Mouse (Mus musculus) left cerebral cortex, adult 18-20 months (tissue): ENCODE measurements around the gene Fibcd1. TPM values are rescaled to one million over a fixed set of nuclear protein-coding genes. Genes with fewer than 3 reads are reported as not detected.

Experiments
- DNase-seq, 2 experiments: peaks; one replicate each; pipeline ENCODE4 v3.0.0; 2021 to 2022; ENCODE audit warnings: low spot score in 2 of 2, mixed read lengths in 1 of 2
- long read RNA-seq, 2 experiments: library from polyadenylated mRNA; stranded (forward); transcript quantifications; one replicate each; pipeline ENCODE4 v2.0.0; 2021
- total RNA-seq, 2 experiments: library from RNA; stranded (reverse); gene quantifications; 2 replicates each; pipeline ENCODE4 v1.2.3; 2021

Fibcd1 gene
- total RNA-seq, result 1 to 10 TPM; 7.4 to 9.2 TPM
- long read RNA-seq, experiment 1, full-length matches to known transcripts, result 5 of 11 reads
- long read RNA-seq, experiment 1, partial matches to known transcripts, result 1 of 11 reads
- long read RNA-seq, experiment 1, other reads (novel, unspliced or antisense), result 5 of 11 reads
- long read RNA-seq, experiment 2, full-length matches to known transcripts, result 1 of 7 reads
- long read RNA-seq, experiment 2, partial matches to known transcripts, result 0 of 7 reads
- long read RNA-seq, experiment 2, other reads (novel, unspliced or antisense), result 6 of 7 reads

GRCm38 (mm10) chr2:31845896-31846691 lies at the start of gene Fibcd1:
Fibcd1 (minus strand) TSS chr2:31846005.
- DNase-seq, result peak in 1 of 2 experiments; percentile 51

DNA sequence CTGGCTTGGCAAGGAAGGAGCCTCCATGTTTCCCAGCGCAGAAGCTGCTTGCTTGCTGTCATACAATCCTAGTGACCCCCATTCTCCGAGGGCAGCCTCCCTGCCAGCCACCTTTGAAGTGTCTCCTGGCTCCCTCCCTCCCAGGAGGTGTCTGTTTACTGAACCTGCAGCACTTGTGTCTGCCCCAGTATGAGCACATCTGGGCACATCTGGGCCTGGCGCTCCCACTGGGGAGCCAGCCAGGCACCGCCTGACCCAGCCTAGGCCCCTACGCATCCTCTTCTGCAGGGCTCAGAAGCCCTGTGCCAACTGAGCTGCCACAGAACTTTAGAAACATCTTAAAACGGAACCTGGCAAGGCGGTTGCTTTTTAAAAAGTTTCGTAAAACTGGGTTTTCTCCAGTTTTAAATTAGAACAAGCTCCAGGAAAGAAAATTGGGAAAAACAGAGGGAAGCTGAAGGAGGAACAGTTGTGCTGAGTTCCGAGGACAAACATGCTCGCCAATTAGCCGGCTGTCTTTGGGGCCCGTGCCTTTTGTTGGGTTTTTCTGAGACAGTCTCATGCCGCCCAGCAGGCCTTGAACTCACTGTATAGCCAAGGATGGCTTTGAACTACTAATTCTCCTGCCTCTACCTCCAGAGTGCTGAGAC lies 48.5 kb upstream of the Fibcd1 start:
- peak; percentile 34 to 48 for DNase-seq

DNA sequence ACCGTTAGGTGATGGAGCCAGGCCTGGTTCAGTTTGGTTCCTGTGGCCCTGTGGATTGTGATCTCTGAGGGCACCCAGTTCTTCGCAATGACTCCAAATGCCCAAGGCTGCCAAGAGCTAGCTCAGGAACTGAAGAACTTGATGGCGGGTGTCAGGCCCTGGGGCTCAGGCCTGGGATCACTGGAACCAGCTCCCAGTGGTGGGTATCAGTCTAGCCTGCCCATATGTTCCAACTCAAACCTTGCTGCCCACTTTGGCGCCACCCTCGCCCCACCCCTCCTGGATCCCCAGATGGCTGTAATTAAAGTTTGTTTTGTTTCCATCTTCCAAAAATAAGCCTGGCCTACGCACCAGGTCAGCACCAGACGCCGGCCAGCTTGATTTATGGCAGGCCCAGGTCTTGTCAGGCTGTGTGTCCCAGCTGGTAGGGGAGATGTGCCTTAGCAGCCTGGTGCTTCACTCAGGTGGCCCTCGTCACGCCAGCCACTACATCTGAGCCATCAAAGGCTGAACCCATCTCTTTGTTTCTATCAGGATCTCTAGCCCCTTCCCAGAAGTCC lies 47.4 kb upstream of the Fibcd1 start:
- no peak for DNase-seq

- DNase-seq, result no peak
Observed at GRCm38 (mm10) chr2:31891219-31891618, 45.4 kb upstream of the Fibcd1 start.

GRCm38 (mm10) chr2:31888871-31889270 lies 43.1 kb upstream of the Fibcd1 start:
- DNase-seq, result no peak

DNA sequence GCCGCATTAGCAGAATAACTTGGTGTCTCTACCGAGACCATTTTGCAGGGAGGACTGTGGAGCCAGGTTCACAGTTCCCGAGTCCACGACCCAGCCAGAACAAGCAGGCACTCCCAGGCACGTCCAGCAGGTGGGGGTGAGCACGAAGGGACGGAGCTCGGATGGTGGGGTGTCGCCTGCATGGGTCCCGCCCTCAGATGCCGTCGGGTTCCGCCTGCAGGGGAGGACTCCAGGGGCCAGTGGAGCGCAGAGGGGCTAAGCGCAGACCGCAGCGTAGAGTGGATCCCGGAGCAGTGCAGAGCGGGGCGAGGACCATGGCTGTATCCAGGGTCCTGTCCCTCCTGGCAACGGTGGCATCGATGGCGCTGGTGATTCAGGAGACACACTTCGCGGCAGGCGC lies 41.2 kb upstream of the Fibcd1 start, which contains the start of gene Lamc3:
Gene Lamc3, plus strand, starts transcription at position 262 of the 400 bp plus-strand sequence.
- DNase-seq, result no peak

DNA sequence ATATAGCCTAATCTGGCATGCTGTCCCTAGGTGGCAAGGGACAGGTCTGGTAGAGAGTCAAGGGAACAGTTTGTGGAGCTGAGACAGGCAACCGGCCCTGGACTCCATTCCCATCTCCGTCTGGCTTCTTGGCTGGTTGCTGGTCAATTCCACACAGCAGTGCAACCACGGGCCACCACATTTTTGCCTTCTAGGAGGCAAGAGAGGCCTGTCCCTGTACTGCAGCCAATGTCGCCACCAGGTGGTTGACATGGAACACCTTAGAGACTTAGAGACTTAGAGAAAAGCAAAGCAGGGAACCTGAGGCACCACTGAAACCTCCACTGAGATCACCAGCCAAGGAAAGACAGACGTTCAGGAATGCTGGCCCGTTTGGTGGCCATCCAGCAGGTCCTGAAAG lies 39.0 kb upstream of the Fibcd1 start:
- DNase-seq, result peak; percentile 48 to 57

DNA sequence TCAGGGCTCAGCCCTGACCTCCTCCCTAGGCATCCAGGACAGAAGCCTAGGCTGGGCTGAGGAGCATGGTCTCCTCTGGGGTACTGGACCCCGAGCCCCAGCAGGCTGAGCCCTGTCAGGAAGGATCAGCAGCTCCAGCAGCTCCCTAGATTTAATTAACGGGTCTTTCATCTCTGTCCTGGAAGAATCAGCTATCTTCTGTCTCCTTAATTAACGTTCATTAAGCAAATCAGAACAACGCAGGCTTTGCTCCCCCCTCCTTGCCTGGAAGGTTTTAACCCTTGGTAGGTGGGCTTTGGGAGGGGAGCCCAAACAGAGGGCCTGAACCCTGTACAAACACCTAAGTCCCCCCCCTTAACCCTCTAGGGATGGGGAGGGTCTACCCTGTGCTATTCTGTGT lies 37.3 kb upstream of the Fibcd1 start:
- DNase-seq, result no peak

DNA sequence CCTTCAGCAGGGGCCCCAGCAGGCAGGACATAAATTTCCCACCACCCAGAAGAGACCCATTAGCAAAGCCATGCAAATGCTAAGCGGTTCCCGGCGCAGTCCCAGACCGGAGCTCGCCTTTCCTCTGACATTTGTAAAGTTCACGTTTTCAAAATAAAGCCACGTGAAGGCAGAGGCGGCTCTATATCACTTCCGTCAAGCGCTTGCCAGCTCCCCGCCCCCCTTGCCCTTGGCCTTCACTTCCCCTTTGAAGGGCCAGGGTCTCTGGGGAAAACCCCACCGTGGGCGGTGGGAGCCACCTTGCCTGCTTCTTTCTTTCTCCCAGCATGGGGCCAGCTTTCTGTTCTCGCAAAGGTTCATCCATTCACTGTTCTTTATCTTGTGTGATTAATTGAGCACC lies 35.1 kb upstream of the Fibcd1 start:
- DNase-seq, result no peak

DNA sequence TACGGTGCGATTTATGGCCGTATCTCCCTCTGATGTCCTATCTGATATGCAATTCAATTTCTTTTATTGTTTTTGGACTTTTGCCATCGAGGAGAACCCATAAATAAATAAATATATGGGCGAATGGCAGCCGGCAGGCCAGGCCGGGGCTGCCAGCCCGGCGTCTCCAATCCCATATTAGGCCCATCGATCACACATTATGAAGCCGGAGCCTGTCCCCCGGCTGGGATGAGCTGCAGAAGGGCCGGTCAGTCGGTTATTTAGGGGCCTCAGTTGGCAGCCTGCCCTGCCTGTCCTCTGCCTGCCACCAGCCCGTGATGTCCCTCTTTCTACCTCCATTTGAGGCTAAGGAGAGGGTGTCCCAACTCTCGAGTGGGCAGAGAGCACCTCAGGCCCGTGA lies 32.8 kb upstream of the Fibcd1 start:
- DNase-seq, result no peak

- peak; percentile 12 to 50 for DNase-seq
Observed at GRCm38 (mm10) chr2:31876446-31876845, 30.6 kb upstream of the Fibcd1 start.

DNA sequence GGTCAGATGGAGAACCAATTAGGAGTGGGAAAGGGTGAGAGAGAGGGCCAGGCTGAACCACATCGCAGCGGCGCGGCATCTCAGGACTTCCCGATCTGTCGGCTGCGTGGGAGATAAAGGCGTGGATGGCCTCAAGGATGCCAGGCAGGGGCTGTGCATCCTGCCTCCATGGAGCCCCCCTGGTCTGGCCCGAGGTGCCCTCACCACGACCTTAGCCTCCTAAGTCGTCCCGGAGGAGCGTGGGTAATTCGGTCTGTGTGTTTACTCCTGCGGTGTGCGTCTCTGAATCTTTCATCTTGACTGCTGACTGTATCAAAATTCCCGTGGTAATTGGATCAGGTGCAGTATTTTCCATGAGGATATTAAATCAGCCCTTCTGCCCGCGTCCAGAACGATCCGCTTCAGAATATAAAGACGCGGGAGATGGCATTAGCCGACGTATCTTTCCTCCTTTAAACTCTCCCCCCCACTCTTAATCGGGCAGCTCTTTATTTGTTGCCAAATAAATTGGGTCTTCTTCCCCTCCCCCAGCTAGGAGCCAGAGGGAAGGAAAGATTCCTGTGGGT lies 28.6 kb upstream of the Fibcd1 start:
- DNase-seq, result no peak

GRCm38 (mm10) chr2:31870683-31871082 lies 24.9 kb upstream of the Fibcd1 start:
- no peak for DNase-seq

DNA sequence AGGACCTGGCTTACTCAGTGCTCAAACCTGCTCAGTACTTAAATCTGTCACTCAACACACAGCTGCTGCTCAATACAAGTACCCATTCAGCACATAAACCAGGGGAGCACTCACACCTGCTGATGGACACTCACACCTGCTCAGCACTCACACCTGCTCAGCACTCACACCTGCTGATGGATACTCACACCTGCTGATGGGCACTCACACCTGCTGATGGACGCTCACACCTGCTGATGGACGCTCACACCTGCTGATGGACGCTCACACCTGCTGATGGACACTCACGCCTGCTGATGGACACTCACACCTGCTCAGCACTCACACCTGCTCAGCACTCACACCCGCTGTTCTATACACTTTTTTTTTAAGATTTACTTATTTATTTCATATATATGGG lies 23.9 kb upstream of the Fibcd1 start:
- DNase-seq, result no peak

- no peak for DNase-seq
Observed at GRCm38 (mm10) chr2:31868538-31869164, 22.8 kb upstream of the Fibcd1 start.

GRCm38 (mm10) chr2:31867773-31868537 lies 22.1 kb upstream of the Fibcd1 start:
- no peak for DNase-seq

- DNase-seq, result no peak
Observed at GRCm38 (mm10) chr2:31865794-31866193, 20.0 kb upstream of the Fibcd1 start.

DNA sequence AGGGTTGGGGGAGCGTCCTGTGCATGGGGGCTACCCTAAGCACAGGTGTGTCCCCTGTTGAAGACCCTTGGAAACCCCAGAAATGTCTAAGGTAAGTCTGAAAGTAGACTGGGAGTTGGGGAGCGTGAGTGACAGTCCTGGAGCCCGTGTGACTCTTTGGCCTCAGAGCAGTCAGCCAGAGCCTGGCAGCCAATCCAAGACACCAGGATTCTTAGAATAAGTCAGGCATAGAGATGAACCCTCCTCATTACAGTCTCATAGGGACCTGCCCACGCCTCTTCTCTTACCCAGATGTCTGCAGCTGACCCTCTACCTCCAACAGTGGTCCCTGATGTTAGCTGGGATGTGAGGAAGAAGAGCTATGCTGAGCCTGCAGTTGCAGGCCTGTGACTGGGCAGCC lies 19.5 kb upstream of the Fibcd1 start:
- no peak for DNase-seq

- DNase-seq, result no peak
Observed at GRCm38 (mm10) chr2:31864891-31865290, 19.1 kb upstream of the Fibcd1 start.

DNA sequence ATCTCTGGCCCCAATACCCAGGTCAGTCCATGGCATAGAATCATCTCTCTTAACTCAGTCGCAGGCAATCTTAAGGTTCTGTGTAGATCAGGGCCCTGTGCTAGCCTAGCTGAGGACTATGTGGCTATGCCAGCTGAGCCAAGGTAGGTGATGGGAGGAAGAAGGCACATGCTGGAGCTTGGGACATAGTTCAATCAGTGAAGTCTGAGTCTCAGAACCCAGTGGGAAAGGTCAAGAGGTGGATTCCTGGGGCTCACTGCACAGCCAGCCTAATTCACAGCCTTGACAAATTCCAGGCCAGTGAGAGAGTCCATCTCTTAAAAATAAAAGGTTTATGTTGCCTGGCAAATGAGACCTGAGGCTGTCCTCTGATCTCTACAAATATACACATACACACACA lies 18.0 kb upstream of the Fibcd1 start:
- no peak for DNase-seq
